Comparison of ENCODE assay signal across 17 mouse cellular contexts in the genomic region with DNA sequence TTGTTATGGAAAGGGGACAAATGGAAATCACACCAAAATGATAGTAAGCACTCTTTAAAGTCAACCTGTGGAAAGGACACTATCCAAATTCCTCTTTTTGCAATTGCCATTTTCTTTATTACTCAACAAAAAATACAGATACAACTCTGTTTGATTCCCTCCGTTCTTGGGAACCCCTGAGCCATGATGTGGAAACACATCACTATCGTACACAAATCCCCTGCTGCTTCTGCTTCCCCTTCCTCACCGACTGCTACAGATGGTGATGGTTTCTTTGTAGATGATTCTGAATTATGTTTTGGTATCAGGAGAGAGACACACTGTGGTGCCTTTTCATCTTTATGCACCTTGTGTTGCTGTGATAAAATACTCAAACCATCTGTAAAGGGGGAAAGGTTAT.
"Had no signal": no experiment of that assay in that cellular context is flagged by ENCODE, and none has a peak within 500 bp of the region (broad histone marks: within the 10 kb centered on the region; RNA-seq: fewer than 3 reads in every experiment).

No protein-coding gene starts in this region.

- DNase-seq: left cerebral cortex, postnatal 4 days; liver; liver, embryonic 13.5 days; liver, postnatal 0 days; lung, adult 18-20 months; lung, adult 2 months; lung, embryonic 14.5 days; lung, postnatal 10 days; lung, postnatal 14 days; lung, postnatal 36 days; lung, postnatal 4 days; midbrain, embryonic 14.5 days had no signal

- ATAC-seq: liver, embryonic 12.5 days; liver, postnatal 0 days; lung, postnatal 0 days; midbrain, embryonic 13.5 days; midbrain, embryonic 15.5 days; midbrain, embryonic 16.5 days had no signal
